Mouse (Mus musculus): Measurements from ENCODE around the gene Ttc36. TPM values are rescaled to one million over a fixed set of nuclear protein-coding genes. Genes with fewer than 3 reads are reported as not detected.

The Ttc36 gene
- polyA plus RNA-seq, 1 experiment from 2014 or later, result not detected

GRCm38 (mm10) chr9:44767101-44768028 is 35.5 kb downstream of the Ttc36 start, which contains the start of the genes Arcn1 and Ift46:
TSS of gene Arcn1 (minus strand) at chr9:44767845.
TSS of gene Ift46 (plus strand) at chr9:44767908.
- H3K36me3 ChIP-seq (ENCODE audit: control insufficient read depth, insufficient read depth, low read length), result no peaks in the 10 kb centered on the region
- peak within 1 kb of the TSS; percentile 80 for H3K4me2 ChIP-seq (replicated peaks; ENCODE audit: low read depth, low read length)
- DNase-seq (ENCODE audit: low spot score), result peak; percentile 92
- H3K4me3 ChIP-seq (ENCODE audit: low read depth, low read length), result peak within 1 kb of the TSS; percentile 93
- H3K4me1 ChIP-seq (replicated peaks; ENCODE audit: control insufficient read depth, insufficient read depth, low read length), result no peaks in the 10 kb centered on the region
- WGBS, result under 1% methylated on average over 72 of the region's 82 CpGs
- peak; percentile 91 for ATAC-seq (ENCODE audit: low FRiP score)
- H3K9me3 ChIP-seq (ENCODE audit: control insufficient read depth, low read length), result no peaks in the 10 kb centered on the region
- no peaks in the 10 kb centered on the region for H3K27me3 ChIP-seq (ENCODE audit: control insufficient read depth, insufficient read depth, low read length)
- peak within 1 kb of the TSS; percentile 88 for H3K9ac ChIP-seq (ENCODE audit: low read depth, low read length)
- peak within 1 kb of the TSS; percentile 85 for H3K27ac ChIP-seq (ENCODE audit: low read depth, low read length)

- no peak overlapping the region for H3K9ac ChIP-seq (ENCODE audit: low read depth, low read length)
- peaks cover 3% of the 10 kb centered on the region; the same call in 1 of the 2 replicates for H3K36me3 ChIP-seq (ENCODE audit: control insufficient read depth, insufficient read depth, low read length)
- H3K4me2 ChIP-seq (replicated peaks; ENCODE audit: low read depth, low read length), result no peak overlapping the region
- H3K4me3 ChIP-seq (ENCODE audit: low read depth, low read length), result no peak overlapping the region
- H3K27ac ChIP-seq (ENCODE audit: low read depth, low read length), result no peak overlapping the region
- no peaks in the 10 kb centered on the region for H3K27me3 ChIP-seq (ENCODE audit: control insufficient read depth, insufficient read depth, low read length)
- DNase-seq (ENCODE audit: low spot score) (no peak), ATAC-seq (ENCODE audit: low FRiP score) (no peak)
- no peaks in the 10 kb centered on the region for H3K4me1 ChIP-seq (replicated peaks; ENCODE audit: control insufficient read depth, insufficient read depth, low read length)
- no peaks in the 10 kb centered on the region for H3K9me3 ChIP-seq (ENCODE audit: control insufficient read depth, low read length)
- 91% methylated on average over 2 of the region's 2 CpGs for WGBS
Observed at GRCm38 (mm10) chr9:44760873-44761272, 42.0 kb downstream of the Ttc36 start.

Other genes with a start within 250 kb of the Ttc36 start
- 0.11 and 0.48 TPM in 2 replicates for gene Cxcr5, start 241.2 kb downstream of the Ttc36 start, polyA plus RNA-seq (2014; fragmentation: Nextera tagmentation; extraction: Ambion mirVana)
- 16.0 and 32.7 TPM in 2 replicates for gene Ddx6, start 198.2 kb downstream of the Ttc36 start, polyA plus RNA-seq (2014; fragmentation: Nextera tagmentation; extraction: Ambion mirVana)
- gene Treh, start 129.8 kb downstream of the Ttc36 start, polyA plus RNA-seq (2014; fragmentation: Nextera tagmentation; extraction: Ambion mirVana), result not detected in 2 replicates
- gene Phldb1, start 67.9 kb downstream of the Ttc36 start, polyA plus RNA-seq (2014; fragmentation: Nextera tagmentation; extraction: Ambion mirVana), result 36.0 and 36.3 TPM in 2 replicates
- 198 and 204 TPM in 2 replicates for gene Arcn1, start 35.2 kb downstream of the Ttc36 start, polyA plus RNA-seq (2014; fragmentation: Nextera tagmentation; extraction: Ambion mirVana)
- gene Ift46, start 35.2 kb downstream of the Ttc36 start, polyA plus RNA-seq (2014; fragmentation: Nextera tagmentation; extraction: Ambion mirVana), result 142 and 154 TPM in 2 replicates
- gene Tmem25, start 3.8 kb downstream of the Ttc36 start, polyA plus RNA-seq (2014; fragmentation: Nextera tagmentation; extraction: Ambion mirVana), result 2.5 and 3.6 TPM in 2 replicates
- 17.3 and 26.2 TPM in 2 replicates for gene Kmt2a, start 78.2 kb upstream of the Ttc36 start, polyA plus RNA-seq (2014; fragmentation: Nextera tagmentation; extraction: Ambion mirVana)
- 592 and 606 TPM in 2 replicates for gene Atp5l, start 117.7 kb upstream of the Ttc36 start, polyA plus RNA-seq (2014; fragmentation: Nextera tagmentation; extraction: Ambion mirVana)
- 36.4 and 47.3 TPM in 2 replicates for gene Ube4a, start 162.5 kb upstream of the Ttc36 start, polyA plus RNA-seq (2014; fragmentation: Nextera tagmentation; extraction: Ambion mirVana)
- gene Cd3g, start 177.4 kb upstream of the Ttc36 start, polyA plus RNA-seq (2014; fragmentation: Nextera tagmentation; extraction: Ambion mirVana), result not detected in 2 replicates
- gene Cd3d, start 178.7 kb upstream of the Ttc36 start, polyA plus RNA-seq (2014; fragmentation: Nextera tagmentation; extraction: Ambion mirVana), result not detected in 2 replicates
- not detected in 2 replicates for gene Cd3e, start 206.6 kb upstream of the Ttc36 start, polyA plus RNA-seq (2014; fragmentation: Nextera tagmentation; extraction: Ambion mirVana)
- 2.6 and 3.8 TPM in 2 replicates for gene Mpzl2, start 236.7 kb upstream of the Ttc36 start, polyA plus RNA-seq (2014; fragmentation: Nextera tagmentation; extraction: Ambion mirVana)